Mouse (Mus musculus) urinary bladder, postnatal 10 days (tissue): ENCODE measurements around the gene Hectd1.

Source experiments
- DNase-seq: peaks from one replicate; pipeline ENCODE4 v3.0.0; 2022; ENCODE audit warnings: low spot score

Hectd1 gene

DNA sequence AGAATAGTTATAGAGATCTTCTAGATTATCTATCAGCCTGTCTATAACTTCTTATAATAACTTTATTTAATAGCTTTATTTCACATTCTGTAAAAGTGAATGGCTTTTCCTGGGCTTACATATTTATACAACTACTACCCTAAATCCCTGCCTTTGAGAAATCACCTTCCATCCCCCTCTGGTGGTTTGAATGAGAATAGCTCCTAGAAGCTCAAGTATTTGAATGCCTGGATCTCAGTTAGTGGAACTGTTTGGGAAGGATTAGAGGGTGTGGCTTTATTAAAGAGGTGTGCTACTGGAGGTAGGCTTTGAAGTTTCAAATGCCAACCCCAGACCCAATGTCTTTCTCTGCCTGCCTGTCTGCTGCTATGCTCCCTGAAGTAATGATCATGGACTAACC, 127.6 kb downstream of the Hectd1 start:
- no peak for DNase-seq

DNA sequence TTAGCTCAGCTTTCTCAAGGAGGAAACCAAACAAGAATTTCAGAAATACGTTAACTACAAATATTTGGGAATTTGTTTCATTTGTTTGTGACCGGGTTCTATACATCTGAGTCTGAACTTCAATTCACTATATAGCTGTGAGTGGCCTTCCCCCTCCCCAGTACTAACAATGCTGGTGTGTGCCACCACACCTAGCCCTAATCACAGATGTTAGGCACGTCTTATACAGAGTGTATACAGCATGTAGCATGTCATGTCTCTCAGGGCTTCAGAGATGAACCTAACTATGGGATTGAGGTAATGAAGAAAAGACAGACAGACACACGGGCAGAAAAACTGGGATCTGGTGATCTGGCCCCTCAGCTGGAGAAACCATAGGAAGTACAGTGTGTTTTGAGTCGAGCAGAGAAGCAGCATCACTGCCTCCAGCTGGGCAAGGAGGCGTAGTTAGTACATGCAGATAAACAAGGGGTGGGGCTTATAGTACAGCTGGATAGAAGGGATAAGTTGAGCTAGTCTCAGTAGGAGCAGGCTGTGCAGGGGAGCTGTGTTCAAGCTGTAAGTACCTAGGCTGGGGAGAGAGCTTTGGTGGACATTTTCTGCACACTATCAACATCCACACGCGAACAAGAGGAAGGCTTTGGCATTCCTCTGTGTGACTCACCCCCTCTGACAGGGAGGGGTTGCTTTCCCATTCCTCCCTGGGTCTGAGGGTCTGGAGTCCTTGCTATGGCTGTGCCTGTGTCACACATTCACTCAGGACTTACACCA, 129.5 kb downstream of the Hectd1 start:
- DNase-seq: no peak

DNA sequence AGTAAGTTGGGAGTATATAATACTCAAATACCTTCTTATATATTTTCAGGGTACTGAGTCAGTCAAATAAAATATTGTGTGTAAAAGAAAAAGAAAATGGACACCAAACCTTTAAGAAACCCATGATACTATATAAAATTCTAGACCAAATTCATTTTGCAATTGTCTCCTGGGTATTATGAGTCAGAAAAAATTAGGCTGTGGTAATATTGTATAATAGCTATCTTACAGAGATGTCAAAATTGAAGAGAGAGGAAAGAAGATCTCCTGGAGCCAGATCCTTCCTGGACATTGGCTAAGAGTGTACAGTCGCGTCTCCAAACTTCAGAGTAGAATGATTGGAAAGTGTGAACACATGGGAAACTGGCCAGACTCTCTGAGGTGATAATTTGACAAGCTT, 133.2 kb downstream of the Hectd1 start:
- DNase-seq: no peak

DNA sequence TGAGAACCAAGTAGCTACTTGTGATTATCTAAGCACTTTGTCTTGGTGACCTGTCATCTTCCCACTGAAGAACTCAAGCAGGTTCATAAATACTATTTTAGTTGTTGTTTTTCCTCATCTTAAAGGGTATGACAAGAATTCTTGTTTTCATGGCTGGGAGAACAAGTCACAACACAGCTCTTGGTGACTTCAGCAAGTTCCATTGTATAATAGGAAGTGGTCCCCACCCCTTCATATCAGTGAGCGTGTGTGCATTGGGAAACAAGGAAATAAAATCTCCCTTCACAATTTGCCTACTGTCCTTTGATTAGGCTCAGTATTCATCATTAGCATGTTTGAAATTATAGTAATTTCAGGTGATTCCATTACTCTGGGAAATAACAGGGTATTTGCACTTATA, 134.4 kb downstream of the Hectd1 start:
- DNase-seq: no peak

DNA sequence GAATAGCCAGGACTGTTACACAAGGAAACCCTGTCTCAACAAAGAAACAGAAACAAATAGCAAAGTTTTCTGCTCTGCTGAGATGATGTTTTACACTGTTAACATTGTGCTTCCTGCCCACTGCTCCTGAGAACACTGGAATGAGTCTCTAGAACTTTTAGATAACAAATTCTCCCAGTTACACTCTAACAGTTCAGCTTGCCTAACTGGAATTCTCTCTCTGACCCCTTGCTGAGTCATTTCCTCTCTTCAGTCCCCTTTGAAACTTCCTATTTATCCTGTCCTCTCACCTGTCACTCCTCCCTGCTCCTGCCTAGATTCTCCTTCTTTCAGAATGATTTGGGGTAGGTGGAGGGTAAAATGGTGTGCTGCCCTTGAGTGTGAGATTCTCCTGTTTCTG, 135.2 kb downstream of the Hectd1 start:
- no peak for DNase-seq
